Mouse (Mus musculus) bone marrow, adult 2 months (tissue): ENCODE data around the gene Atf6.

ENCODE experiments used
- CTCF ChIP-seq: fragments of 200-500 bp; IDR thresholded peaks from 2 replicates; pipeline ENCODE4 v1.5.1; 2011; ENCODE audit warnings: low read length, control low read depth; ENCODE audit not compliant: control insufficient read depth, insufficient read depth
- POLR2A ChIP-seq: fragments of 200-500 bp; IDR thresholded peaks from 2 replicates; pipeline ENCODE4 v1.6.1; 2011; ENCODE audit warnings: low read depth, mild to moderate bottlenecking, control low read depth, low read length, borderline replicate concordance; ENCODE audit not compliant: control insufficient read depth

- TF ChIP-seq POLR2A = no peak
- no peak for TF ChIP-seq CTCF
Measured at GRCm38 (mm10) chr1:170911907-170912660, 44.5 kb upstream of the Atf6 start.
